Mouse (Mus musculus) retina, postnatal 7 days (tissue): ENCODE results near the gene Elf1.
A peak's percentile ranks its signal among the peaks of the same experiment; 100 is the strongest.

Source experiments
- DNase-seq: peaks from one replicate; pipeline ENCODE4 v3.0.0-alpha.2; 2012; ENCODE audit warnings: low read depth, low spot score

The Elf1 gene

GRCm38 (mm10) chr14:79564784-79565183, 83.8 kb downstream of the Elf1 start:
- no peak for DNase-seq

GRCm38 (mm10) chr14:79573482-79574191, 92.6 kb downstream of the Elf1 start:
- no peak for DNase-seq

- no peak for DNase-seq
These were observed 93.4 kb downstream of the Elf1 start for GRCm38 (mm10) chr14:79574361-79574760.

- DNase-seq = no peak
These were observed 102.7 kb downstream of the Elf1 start for GRCm38 (mm10) chr14:79583526-79584245.

GRCm38 (mm10) chr14:79586499-79587138, 105.6 kb downstream of the Elf1 start:
- no peak for DNase-seq

- peak; percentile 90 for DNase-seq
These were observed 106.3 kb downstream of the Elf1 start, which contains the start of gene Sugt1 for GRCm38 (mm10) chr14:79587139-79587851. Gene Sugt1, plus strand, starts transcription at chr14:79587691.

- no peak for DNase-seq
These were observed 106.8 kb downstream of the Elf1 start for GRCm38 (mm10) chr14:79587852-79588229.

GRCm38 (mm10) chr14:79588534-79588951, 107.5 kb downstream of the Elf1 start:
- DNase-seq = no peak

GRCm38 (mm10) chr14:79589401-79589800, 108.4 kb downstream of the Elf1 start:
- DNase-seq = no peak

GRCm38 (mm10) chr14:79590916-79591315, 109.9 kb downstream of the Elf1 start:
- no peak for DNase-seq

- no peak for DNase-seq
These were observed 110.6 kb downstream of the Elf1 start for GRCm38 (mm10) chr14:79591611-79592010.

GRCm38 (mm10) chr14:79594069-79594468, 113.1 kb downstream of the Elf1 start:
- DNase-seq = no peak

- DNase-seq = no peak
These were observed 115.6 kb downstream of the Elf1 start for GRCm38 (mm10) chr14:79596602-79597001.

GRCm38 (mm10) chr14:79605881-79606280, 124.9 kb downstream of the Elf1 start:
- DNase-seq = no peak

GRCm38 (mm10) chr14:79606392-79606791, 125.4 kb downstream of the Elf1 start:
- DNase-seq = no peak

- DNase-seq = no peak
These were observed 125.9 kb downstream of the Elf1 start for GRCm38 (mm10) chr14:79606867-79607266.

- no peak for DNase-seq
These were observed 126.4 kb downstream of the Elf1 start for GRCm38 (mm10) chr14:79607352-79607751.

- no peak for DNase-seq
These were observed 127.3 kb downstream of the Elf1 start for GRCm38 (mm10) chr14:79608286-79608685.

GRCm38 (mm10) chr14:79617121-79617828, 136.3 kb downstream of the Elf1 start:
- DNase-seq = peak; percentile 3

GRCm38 (mm10) chr14:79619802-79620201, 138.8 kb downstream of the Elf1 start:
- no peak for DNase-seq

- DNase-seq = no peak
These were observed 140.1 kb downstream of the Elf1 start for GRCm38 (mm10) chr14:79621143-79621542.
